Comparison of ENCODE assay signal across 19 mouse cellular contexts in genomic region chr12:8555419-8555818, GRCm38 (mm10). TPM values are rescaled to one million over a fixed set of nuclear protein-coding genes. Genes with fewer than 3 reads are reported as not detected.
"Had no signal": no experiment of that assay in that cellular context is flagged by ENCODE, and none has a peak within 500 bp of the region (broad histone marks: within the 10 kb centered on the region; RNA-seq: fewer than 3 reads in every experiment).

No protein-coding gene starts in this region.

- ATAC-seq: midbrain, embryonic 16.5 days had no signal

- H3K9ac ChIP-seq: hindbrain, embryonic 15.5 days; lung, embryonic 15.5 days; midbrain, embryonic 12.5 days; stomach, embryonic 15.5 days had no signal

- H3K9me3 ChIP-seq: hindbrain, embryonic 15.5 days; limb, embryonic 10.5 days; lung, embryonic 15.5 days; midbrain, embryonic 12.5 days; stomach, embryonic 15.5 days had no signal

- DNase-seq: kidney, adult 8-10 months; kidney, postnatal 14 days; lung, postnatal 14 days; spleen, adult 18-20 months; thymus, adult 2 months; thymus, postnatal 25 days had no signal

- H3K36me3 ChIP-seq: hindbrain, embryonic 15.5 days; limb, embryonic 10.5 days; lung, embryonic 15.5 days; midbrain, embryonic 12.5 days; stomach, embryonic 15.5 days had no signal

- H3K4me2 ChIP-seq: hindbrain, embryonic 15.5 days; lung, embryonic 15.5 days; midbrain, embryonic 12.5 days; stomach, embryonic 15.5 days had no signal

- H3K27ac ChIP-seq: hindbrain, embryonic 15.5 days; left cerebral cortex, adult 2 months; limb, embryonic 10.5 days; lung, embryonic 15.5 days; midbrain, embryonic 12.5 days; stomach, embryonic 15.5 days had no signal

- H3K4me3 ChIP-seq: hindbrain, embryonic 15.5 days; left cerebral cortex, adult 2 months; limb, embryonic 10.5 days; lung, embryonic 15.5 days; midbrain, embryonic 12.5 days; stomach, embryonic 15.5 days had no signal

- H3K4me1 ChIP-seq: hindbrain, embryonic 15.5 days; limb, embryonic 10.5 days; lung, embryonic 15.5 days; midbrain, embryonic 12.5 days; stomach, embryonic 15.5 days had no signal

- H3K27me3 ChIP-seq: hindbrain, embryonic 15.5 days; lung, embryonic 15.5 days; midbrain, embryonic 12.5 days; stomach, embryonic 15.5 days had no signal

RNA-seq across cellular contexts. Expression of gene Slc7a15, which starts 43.4 kb away (rescaled TPM):
- total RNA-seq: layer of hippocampus, adult 8-10 months; layer of hippocampus, postnatal 25 days; left cerebral cortex, adult 2 months; megakaryocyte-erythroid progenitor cell, adult 5-6 weeks had no signal
- polyA plus RNA-seq: hindbrain, embryonic 15.5 days; limb, embryonic 10.5 days; limb, embryonic 14.5 days; lung, embryonic 15.5 days; midbrain, embryonic 12.5 days; midbrain, embryonic 16.5 days; neural tube, embryonic 14.5 days; urinary bladder, adult 2 months had no signal
